Mouse (Mus musculus) hindlimb bud, embryonic 11.5 days (tissue): ENCODE data around the gene Ndufb7.
"Not testable (repeated sequence)": the region's sequence is repeated elsewhere in the genome, so short reads cannot be mapped to it uniquely, and the experiment has no call there.

ENCODE experiments used
- DNase-seq: peaks from one replicate; pipeline ENCODE4 v3.0.0-alpha.2; 2012; ENCODE audit warnings: low read depth, low spot score; ENCODE audit errors: extremely low spot score

Gene Ndufb7

DNA sequence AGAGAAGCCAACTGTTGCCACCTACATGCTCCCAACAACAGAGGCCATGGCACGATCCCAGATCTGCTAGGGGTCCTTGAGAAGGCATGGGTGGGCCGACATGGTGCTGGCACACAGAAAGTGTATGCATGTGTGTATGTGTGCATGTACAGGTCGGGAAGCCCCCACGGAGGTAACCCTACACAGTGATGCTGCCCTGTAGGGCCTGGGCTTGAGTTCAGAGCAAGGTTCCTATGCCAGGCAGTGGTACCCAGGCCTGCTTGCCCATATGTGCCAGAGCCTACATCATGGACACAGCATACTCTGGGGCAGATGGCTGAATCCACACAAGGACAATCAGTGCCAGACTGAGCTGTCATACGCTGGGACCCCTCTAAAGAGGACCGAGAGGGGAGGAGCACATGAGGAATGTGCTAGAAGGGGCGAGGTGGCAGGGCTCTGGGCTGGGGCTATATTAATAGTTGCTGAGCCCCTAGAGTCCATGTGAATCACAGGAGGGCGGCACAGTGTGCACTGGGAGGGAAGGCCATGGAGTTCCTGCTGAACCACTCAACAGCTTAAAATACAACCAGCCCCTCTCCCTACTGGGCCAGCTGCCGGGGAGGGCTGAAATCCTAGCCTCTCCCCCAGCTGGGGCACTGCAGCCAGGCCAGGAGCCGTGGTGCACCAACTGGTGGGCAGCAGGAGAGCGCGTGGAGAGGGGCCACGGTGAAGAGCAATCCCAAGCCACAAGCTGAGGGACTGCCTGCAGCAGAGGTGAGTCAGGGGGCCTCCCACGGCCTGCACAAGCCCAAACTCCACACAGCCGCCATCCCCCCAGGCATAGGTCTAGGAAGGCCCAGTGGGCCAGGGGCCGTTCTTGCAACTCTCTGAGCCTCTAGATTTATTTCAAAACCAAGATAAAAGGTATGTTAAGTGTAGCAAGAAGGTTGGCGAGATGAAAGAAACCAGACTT is 9.4 kb downstream of the Ndufb7 start:
- no peak for DNase-seq

DNA sequence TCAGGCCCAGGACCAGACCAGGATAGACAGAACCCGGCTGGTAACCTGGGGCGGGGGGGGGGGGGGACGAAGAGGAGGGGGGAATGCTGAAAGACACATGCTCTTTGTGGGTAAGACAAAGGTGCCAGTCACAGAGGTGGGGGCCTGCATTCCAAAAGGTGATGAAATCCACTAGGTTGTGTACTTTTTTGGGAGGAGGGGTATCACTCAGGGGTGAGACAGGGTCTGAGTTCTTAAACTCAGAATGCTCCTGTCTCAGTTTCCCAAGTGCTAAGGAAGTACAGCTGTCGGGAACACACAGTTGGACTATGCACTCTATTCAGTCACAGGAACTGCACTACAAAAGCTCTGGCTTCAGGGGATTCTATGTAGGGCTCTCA is 10.0 kb downstream of the Ndufb7 start:
- DNase-seq = no peak

- DNase-seq = no peak
Measured at GRCm38 (mm10) chr8:83576921-83577320, 10.4 kb downstream of the Ndufb7 start.

- DNase-seq = no peak
Measured at GRCm38 (mm10) chr8:83577384-83577791, 10.9 kb downstream of the Ndufb7 start.

DNA sequence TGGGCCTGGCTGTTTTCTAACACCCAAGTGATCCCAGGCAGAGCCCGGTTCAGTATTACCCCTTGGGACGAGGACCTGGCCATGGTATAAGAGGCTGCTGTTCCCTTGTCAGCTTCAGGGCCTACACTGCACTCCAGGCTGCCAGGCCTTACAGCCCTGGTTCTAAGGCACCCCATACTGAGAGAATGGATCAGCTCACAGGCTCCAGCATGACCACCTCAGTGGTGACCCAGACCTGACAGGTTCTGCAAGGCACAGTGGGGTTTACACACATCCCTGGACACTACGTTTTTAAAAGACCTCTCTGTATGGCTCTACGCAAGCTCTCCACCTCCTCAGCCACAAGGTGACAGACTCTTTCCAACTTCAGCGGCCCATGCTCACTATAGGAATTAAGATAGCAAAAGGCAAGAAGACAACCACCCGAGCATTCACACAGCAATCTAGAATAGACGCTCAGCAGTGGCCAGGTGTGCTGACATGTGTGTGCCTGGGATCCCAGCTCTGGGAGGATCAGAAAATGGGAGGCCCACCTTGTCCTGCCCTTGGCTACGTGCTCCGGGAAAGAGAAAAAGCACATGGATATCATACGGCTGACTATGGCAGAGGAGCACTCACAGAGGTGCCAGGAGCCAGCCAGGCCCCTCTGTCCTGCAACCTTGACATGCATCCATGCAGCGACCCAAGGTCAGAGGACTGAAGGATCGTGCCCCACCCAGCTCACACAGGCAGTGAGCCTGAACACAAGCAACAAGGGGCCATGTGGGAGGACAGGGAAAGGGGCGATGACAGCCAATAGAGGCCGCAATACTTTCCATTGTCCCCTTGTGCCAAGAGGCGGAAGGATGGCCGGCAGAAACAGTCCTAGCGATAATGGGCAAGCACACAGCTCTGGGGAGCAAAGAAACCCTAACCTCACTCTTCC is 11.9 kb downstream of the Ndufb7 start:
- no peak for DNase-seq

DNA sequence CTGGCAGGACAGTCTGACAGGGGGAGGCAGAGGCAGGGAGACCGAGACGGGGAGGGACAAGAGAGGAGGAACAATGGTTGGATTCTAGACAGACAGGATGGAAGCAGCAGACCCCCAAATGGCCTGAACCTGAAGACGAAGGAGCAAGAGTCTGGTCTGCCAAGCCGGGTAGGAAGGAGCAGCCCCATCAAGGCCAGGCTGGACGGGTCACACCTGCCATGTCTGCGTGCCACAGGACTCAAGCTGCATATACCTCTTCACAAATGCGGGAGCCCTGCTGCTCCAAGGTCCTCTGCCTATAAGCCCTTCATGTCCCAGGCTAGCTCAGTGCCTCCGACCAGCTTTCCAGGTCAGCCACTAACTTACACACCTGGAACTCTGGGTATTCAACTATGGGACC is 13.2 kb downstream of the Ndufb7 start:
- no peak for DNase-seq

GRCm38 (mm10) chr8:83580826-83581225 is 14.4 kb downstream of the Ndufb7 start:
- no peak for DNase-seq

- no peak for DNase-seq
Measured at GRCm38 (mm10) chr8:83582226-83582625, 15.8 kb downstream of the Ndufb7 start.

GRCm38 (mm10) chr8:83583236-83583635 is 16.8 kb downstream of the Ndufb7 start:
- no peak for DNase-seq

GRCm38 (mm10) chr8:83584771-83585170 is 18.3 kb downstream of the Ndufb7 start:
- no peak for DNase-seq

DNA sequence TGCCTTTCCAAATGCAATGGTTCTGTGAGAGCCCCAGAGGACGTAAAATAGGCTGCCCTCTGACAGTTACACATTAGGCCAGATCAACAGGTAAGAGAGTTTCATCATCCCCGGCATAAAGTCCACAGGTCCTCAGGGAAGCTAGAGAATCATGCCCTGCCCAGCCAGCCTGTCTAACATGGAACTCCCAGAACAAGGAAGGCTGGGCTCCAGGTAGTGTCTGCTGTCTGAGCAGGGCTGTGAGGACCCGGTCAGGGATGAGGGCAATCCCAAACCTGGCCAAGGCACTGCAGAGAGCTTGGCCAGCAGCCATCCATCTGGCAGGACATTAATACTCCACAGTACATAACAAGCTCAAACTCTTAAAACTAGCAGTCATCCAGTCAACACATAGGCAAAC is 18.9 kb downstream of the Ndufb7 start:
- no peak for DNase-seq

DNA sequence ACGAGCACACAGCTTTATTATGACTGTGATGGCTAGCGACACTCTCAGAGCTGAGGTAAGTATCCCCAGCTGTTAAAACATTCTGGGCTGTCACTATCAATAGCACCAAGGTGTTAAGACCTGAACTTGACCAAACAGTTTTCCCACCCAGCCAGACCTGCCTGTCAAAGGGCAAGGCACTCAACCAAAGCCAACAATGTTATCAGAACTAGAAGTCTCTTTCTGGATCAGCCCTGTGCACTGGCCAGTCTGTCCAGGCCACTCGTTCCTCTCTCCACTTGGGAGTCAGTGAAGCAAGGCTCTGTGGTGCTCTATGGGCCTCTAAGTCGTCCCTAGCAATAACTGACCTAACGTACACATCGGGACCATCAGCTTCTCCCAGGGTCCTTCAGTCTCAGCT is 21.2 kb downstream of the Ndufb7 start:
- no peak for DNase-seq

DNA sequence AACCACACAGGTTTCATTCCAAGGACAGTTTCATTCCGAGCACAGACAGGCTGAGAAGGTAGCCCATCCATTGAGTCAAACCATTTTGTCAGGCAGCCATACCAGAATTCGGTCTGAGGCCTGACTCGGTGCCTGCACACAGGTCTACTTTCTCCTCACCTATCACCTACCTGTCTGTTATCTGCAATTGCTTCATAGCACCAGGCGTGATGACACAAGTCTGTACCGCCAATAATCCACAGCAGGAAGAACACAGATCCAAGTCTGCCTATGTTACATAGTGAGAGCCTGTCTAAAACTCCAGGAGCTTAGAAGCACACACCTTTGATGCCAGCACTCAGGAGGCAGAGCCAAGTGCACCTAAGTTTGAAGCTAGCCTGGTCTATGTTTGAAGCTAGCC is 22.4 kb downstream of the Ndufb7 start:
- no peak for DNase-seq

- DNase-seq = no peak
Measured at GRCm38 (mm10) chr8:83590488-83591023, 24.1 kb downstream of the Ndufb7 start.

DNA sequence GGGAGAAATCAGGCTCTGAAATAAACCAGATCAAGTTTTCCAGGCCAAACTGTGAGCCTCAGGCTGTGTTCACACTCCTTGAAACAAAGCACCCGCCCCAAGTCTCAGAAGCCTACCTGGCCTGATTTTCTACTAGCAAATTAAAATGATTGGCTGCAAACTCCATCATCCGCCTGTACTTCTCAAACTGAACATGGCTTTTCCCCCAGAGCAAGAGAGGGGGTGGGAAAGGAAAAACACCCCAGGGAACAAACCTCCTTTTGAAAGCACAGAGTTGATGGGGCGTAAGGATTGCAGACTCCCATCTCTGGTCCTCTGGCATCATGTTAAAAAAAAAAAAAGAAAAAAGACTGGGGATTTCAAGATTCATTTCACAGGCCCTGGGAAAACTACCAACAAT is 26.2 kb downstream of the Ndufb7 start:
- no peak for DNase-seq

DNA sequence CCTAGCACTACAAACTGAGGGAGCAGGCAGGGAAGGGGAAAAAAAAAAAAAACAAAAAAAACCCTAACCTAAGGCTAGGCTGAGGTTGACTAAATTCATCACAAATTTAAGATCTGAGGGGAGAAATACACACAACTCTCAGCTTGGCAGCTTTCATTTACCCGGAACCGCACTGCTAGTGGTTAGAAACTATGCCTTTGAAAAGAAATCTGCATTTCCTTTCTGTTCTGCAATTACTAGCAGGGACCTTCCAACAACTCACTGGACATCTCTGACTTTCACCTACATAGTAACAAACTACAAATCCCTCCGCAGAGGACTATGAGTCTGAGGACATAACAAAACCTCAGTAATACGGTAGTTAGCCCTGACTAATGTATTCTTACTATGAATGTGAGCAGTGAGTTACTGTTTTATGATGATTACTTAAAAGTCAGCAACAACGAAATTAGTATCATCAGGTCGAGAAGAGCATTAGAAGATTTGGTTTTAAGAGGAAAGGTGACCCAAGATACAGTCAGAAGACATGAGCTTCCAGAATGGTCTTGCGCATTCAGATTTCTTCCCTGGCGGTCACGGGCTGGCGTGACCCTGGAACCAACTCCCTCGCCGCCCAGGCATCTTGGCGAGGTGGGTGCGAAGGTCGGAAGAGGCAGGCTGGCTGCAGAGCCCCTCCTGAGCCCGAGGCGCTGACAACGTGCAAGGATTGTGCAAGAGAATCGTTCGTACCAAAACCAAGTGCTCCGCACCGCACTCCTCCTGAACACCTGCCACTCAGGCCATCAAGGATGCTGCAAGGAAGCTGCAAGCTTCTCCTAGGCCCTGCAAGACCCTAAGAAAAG is 27.1 kb downstream of the Ndufb7 start:
- DNase-seq = no peak

- peak; percentile 96 for DNase-seq
Measured at GRCm38 (mm10) chr8:83594167-83595049, 27.9 kb downstream of the Ndufb7 start.

DNA sequence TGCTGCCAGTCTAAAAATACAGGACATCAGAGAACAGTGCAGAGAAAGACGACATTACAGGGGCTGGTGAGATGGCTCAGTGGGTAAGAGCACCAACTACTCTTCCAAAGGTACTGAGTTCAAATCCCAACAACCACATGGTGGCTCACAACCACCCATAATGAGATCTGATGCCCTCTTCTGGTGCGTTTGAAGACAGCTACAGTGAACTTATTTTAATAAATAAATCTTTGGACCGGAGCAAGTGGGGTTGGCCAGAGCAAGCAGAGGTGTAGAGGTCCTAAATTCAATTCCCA is 28.5 kb downstream of the Ndufb7 start:
- not testable (repeated sequence) for DNase-seq

DNA sequence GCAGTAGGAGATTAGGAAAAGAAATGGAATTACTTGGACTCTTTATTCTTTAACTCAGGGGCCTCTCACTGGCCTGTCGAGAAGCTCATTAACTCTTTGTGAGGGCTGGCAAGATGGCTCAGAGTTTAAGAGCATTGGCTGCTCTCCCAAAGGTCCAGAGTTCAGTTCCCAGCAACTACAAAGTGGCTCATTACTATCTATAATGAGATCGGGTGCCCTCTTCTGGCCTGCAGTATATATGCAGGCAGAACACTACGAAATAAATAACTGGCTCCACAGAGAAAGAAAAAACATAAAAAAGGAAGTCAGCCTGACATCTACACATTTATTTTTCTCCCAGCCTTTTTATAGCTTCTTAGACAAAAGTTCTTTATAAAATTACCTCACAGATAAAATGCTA is 29.9 kb downstream of the Ndufb7 start:
- no peak for DNase-seq

GRCm38 (mm10) chr8:83598146-83598545 is 31.7 kb downstream of the Ndufb7 start:
- no peak for DNase-seq
